Mouse (Mus musculus): ENCODE measurements around the gene Amdhd2. TPM values are rescaled to one million over a fixed set of nuclear protein-coding genes. Genes with fewer than 3 reads are reported as not detected.

Amdhd2 gene
- polyA plus RNA-seq, 1 experiment from 2014 or later, result 25.2 TPM

DNA sequence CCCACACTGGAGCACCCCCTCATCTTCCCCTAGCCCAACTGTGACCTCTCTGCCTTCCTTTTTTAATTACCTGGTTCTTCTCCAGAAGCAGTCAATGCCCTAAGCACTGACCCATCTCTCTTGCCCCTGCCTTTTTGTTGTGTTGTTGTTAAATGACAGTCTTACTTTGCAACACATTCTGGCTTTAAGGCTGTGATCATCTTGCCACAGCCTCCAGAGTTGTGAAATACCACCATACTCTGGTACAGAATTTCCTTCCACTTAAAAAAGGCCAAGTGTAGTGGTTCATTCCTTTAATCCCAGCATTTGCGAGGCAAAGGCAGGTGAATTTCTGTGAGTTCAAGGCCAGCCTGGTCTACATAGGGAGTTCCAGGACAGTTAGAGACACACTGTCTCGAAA, 27.4 kb upstream of the Amdhd2 start:
- no peaks in the 10 kb centered on the region for H3K9me3 ChIP-seq (replicated peaks; ENCODE audit: control insufficient read depth, low read length)
- H3K27ac ChIP-seq (ENCODE audit: low read length), result no peak overlapping the region
- no peaks in the 10 kb centered on the region for H3K27me3 ChIP-seq (ENCODE audit: control insufficient read depth, insufficient read depth, low read length)
- 0 out of 2 replicates have a peak, but pooled peaks cover 2% of the 10 kb centered on the region for H3K36me3 ChIP-seq (ENCODE audit: control insufficient read depth, insufficient read depth)
- 89% methylated on average over 2 of the region's 2 CpGs for WGBS
- H3K4me3 ChIP-seq (ENCODE audit: low read length), result no peak overlapping the region
- no peak for ATAC-seq (replicated peaks; ENCODE audit: extremely low read depth, insufficient read depth, low FRiP score)
- no peak overlapping the region for H3K4me2 ChIP-seq (ENCODE audit: low read depth, low read length)
- H3K9ac ChIP-seq (ENCODE audit: low read length), result no peak overlapping the region
- H3K4me1 ChIP-seq (ENCODE audit: control insufficient read depth, insufficient read depth, low read length), result peaks cover 16% of the 10 kb centered on the region

DNA sequence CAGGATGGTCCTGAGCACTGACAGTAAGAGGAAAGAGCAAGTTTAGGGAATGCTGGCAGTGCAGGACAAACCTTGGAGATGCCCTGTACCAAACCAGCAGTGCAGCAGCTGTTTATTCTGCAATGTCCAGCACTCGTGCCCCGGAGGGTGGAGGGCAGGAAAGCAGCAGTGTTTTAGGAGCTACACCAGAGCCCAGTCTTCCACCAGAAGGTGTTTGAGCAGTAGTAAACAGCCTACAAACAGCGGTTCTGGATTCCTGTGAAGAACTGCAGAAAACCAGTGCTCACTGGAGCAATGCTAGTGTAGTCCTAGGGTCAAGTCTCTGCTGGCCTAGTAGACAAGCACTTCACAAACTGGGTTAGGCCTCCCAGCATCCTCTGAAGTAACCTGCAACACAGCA, 10.7 kb upstream of the Amdhd2 start:
- no peak for ATAC-seq (replicated peaks; ENCODE audit: extremely low read depth, insufficient read depth, low FRiP score)
- H3K9me3 ChIP-seq (replicated peaks; ENCODE audit: control insufficient read depth, low read length), result no peaks in the 10 kb centered on the region
- no peak overlapping the region for H3K27ac ChIP-seq (ENCODE audit: low read length)
- no peaks in the 10 kb centered on the region for H3K27me3 ChIP-seq (ENCODE audit: control insufficient read depth, insufficient read depth, low read length)
- H3K4me1 ChIP-seq (ENCODE audit: control insufficient read depth, insufficient read depth, low read length), result peaks cover 5% of the 10 kb centered on the region
- WGBS, result 73% methylated on average over 3 of the region's 3 CpGs
- no peak overlapping the region for H3K4me2 ChIP-seq (ENCODE audit: low read depth, low read length)
- H3K36me3 ChIP-seq (ENCODE audit: control insufficient read depth, insufficient read depth), result no peaks in the 10 kb centered on the region
- no peak overlapping the region for H3K4me3 ChIP-seq (ENCODE audit: low read length)
- no peak overlapping the region for H3K9ac ChIP-seq (ENCODE audit: low read length)

DNA sequence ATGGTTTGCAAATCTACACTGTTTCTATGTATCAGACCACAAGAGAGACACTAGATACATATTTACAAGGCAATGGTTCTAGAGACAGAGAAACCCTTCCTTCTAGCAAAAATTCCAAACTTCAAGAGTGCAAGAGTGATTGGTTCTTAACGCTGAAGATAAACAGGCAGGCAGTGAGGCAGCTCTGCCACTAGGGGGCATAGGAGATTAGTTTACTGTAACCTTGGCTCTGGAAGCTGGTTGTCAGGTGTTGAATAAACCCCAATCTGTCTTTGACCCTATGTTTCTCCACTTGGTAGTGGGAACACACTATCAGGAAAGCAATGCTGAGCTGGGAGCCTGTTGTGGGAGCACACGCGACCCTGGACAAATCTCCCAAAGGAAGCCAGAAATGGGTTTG, 9.9 kb upstream of the Amdhd2 start:
- Histone ChIP-seq H3K4me1 (ENCODE audit: control insufficient read depth, insufficient read depth, low read length) (peaks cover 6% of the 10 kb centered on the region), H3K4me3 (ENCODE audit: low read length) (no peak overlapping the region), H3K27ac (ENCODE audit: low read length) (no peak overlapping the region), H3K27me3 (ENCODE audit: control insufficient read depth, insufficient read depth, low read length) (no peaks in the 10 kb centered on the region), H3K4me2 (ENCODE audit: low read depth, low read length) (no peak overlapping the region), H3K9me3 (replicated peaks; ENCODE audit: control insufficient read depth, low read length) (no peaks in the 10 kb centered on the region), H3K36me3 (ENCODE audit: control insufficient read depth, insufficient read depth) (no peaks in the 10 kb centered on the region), H3K9ac (ENCODE audit: low read length) (no peak overlapping the region)
- 6% methylated on average over 3 of the region's 3 CpGs for WGBS
- no peak for ATAC-seq (replicated peaks; ENCODE audit: extremely low read depth, insufficient read depth, low FRiP score)

DNA sequence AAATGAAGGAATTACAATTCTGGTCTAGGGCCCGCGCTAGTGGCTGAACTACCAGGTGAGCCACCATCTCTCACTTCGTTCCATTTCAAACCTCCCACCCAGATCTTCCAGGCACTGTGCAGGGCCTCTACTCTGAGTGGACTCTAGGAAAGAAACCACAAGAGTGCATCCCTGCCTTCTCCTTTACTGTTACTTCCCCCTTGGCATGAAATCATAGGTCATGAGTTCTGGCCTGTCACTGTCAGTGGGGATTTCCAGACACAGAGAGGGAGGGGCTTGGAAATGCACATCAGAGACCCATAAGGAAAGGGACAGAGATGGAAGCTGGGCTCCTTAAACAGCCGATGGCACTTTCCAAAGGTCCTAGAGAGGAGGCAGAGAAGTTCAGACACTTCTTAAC, 8.2 kb upstream of the Amdhd2 start:
- Histone ChIP-seq H3K4me2 (ENCODE audit: low read depth, low read length) (no peak overlapping the region), H3K27me3 (ENCODE audit: control insufficient read depth, insufficient read depth, low read length) (no peaks in the 10 kb centered on the region), H3K4me1 (ENCODE audit: control insufficient read depth, insufficient read depth, low read length) (peaks cover 19% of the 10 kb centered on the region), H3K9ac (ENCODE audit: low read length) (no peak overlapping the region), H3K36me3 (ENCODE audit: control insufficient read depth, insufficient read depth) (peaks cover 10% of the 10 kb centered on the region), H3K9me3 (replicated peaks; ENCODE audit: control insufficient read depth, low read length) (no peaks in the 10 kb centered on the region), H3K4me3 (ENCODE audit: low read length) (no peak overlapping the region), H3K27ac (ENCODE audit: low read length) (no peak overlapping the region)
- ATAC-seq (replicated peaks; ENCODE audit: extremely low read depth, insufficient read depth, low FRiP score), result no peak
- 82% methylated on average over 4 of the region's 4 CpGs for WGBS

DNA sequence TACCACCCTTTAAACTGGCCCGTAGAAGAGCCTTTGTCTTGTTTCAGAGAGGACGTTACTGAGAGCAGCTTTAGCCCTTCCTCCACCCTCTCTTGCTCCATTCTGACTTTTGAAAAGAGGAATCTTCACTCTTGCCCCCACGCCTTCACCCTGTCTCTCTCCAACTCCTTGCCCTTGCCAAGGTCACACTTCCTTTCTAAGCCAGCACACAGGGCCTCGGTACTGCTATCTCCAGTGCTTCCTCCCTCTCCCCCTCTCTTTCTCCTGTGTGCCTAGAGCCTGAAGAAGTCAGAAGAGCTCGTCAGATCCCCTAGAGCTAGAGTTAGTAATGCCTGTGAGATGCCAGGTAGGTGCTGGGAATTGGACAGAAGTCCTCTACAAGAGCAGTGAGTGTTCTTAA, 7.2 kb upstream of the Amdhd2 start:
- Histone ChIP-seq H3K4me2 (ENCODE audit: low read depth, low read length) (no peak overlapping the region), H3K27ac (ENCODE audit: low read length) (peak overlapping the region; percentile 40), H3K4me3 (ENCODE audit: low read length) (no peak overlapping the region), H3K9ac (ENCODE audit: low read length) (no peak overlapping the region), H3K4me1 (ENCODE audit: control insufficient read depth, insufficient read depth, low read length) (peaks cover 19% of the 10 kb centered on the region), H3K9me3 (replicated peaks; ENCODE audit: control insufficient read depth, low read length) (no peaks in the 10 kb centered on the region), H3K27me3 (ENCODE audit: control insufficient read depth, insufficient read depth, low read length) (no peaks in the 10 kb centered on the region), H3K36me3 (ENCODE audit: control insufficient read depth, insufficient read depth) (peaks cover 13% of the 10 kb centered on the region)
- 59% methylated on average over 5 of the region's 5 CpGs for WGBS
- no peak for ATAC-seq (replicated peaks; ENCODE audit: extremely low read depth, insufficient read depth, low FRiP score)

DNA sequence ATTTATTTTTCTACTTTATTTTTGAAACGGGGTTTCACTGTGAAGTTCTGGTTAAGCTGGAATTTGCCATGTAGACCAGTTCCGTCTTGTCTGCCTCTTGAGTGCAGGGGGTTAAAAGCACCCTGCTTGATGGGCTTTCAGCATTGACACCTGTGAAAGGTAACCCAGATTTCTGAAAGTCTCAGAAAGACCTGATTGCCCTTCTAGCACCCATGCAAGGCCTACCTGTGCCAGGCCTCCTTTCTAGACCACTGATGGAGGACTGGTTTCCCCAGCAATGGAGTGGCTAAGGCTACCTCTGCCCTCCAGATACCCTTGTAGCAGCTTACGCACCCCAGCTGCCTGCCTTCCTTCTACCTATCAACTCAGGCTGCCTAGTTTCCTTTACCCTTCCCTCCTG, 6.6 kb upstream of the Amdhd2 start:
- Histone ChIP-seq H3K9ac (ENCODE audit: low read length) (peak overlapping the region; percentile 91), H3K4me1 (ENCODE audit: control insufficient read depth, insufficient read depth, low read length) (peaks cover 19% of the 10 kb centered on the region), H3K4me3 (ENCODE audit: low read length) (peak overlapping the region; percentile 90), H3K9me3 (replicated peaks; ENCODE audit: control insufficient read depth, low read length) (no peaks in the 10 kb centered on the region), H3K36me3 (ENCODE audit: control insufficient read depth, insufficient read depth) (peaks cover 15% of the 10 kb centered on the region), H3K27ac (ENCODE audit: low read length) (peak overlapping the region; percentile 95), H3K4me2 (ENCODE audit: low read depth, low read length) (peak overlapping the region; percentile 84), H3K27me3 (ENCODE audit: control insufficient read depth, insufficient read depth, low read length) (no peaks in the 10 kb centered on the region)
- 58% methylated on average over 3 of the region's 3 CpGs for WGBS
- no peak for ATAC-seq (replicated peaks; ENCODE audit: extremely low read depth, insufficient read depth, low FRiP score)

DNA sequence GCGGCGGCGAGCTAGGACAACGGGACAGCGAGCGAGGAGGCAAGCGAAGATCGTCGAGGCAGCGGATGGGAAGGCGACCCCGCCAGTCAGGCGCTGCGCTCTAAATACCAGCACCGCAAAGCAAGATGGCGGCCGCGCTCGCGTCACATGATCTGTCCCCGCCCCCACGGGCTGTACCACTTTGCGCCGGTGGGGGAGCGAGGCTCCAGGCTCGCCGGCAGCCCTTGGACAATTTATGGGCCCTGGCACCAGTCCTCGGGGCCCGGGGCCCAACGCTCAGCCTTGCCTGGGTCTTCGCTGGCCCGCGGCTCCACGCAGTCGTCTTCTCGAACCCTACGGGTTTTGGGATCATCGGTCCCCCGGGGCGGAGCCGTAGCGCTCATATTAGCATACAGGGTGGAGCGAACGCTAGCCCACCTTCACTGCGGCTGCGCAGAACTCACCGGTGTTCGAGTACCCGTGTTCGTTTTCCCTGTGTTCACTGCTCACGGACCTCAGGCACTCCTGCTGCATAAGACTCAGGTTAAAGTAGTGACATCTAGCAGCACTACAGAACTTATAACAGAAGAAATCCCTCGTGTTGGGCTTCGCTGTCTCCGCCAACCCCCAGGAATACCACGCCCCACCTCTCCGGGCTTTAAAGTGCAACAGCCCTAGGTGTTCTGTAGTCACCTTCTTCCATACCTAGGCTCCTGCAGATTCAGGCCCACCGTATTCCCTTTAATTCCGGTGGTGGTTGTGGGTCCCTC, 5.9 kb upstream of the Amdhd2 start, which contains the start of gene Atp6v0c:
Atp6v0c (minus strand) TSS at position 386 of the 749 bp plus-strand sequence.
- Histone ChIP-seq H3K27ac (ENCODE audit: low read length) (peak within 1 kb of the TSS; percentile 95), H3K4me2 (ENCODE audit: low read depth, low read length) (peak within 1 kb of the TSS; percentile 84), H3K4me3 (ENCODE audit: low read length) (peak within 1 kb of the TSS; percentile 90), H3K9ac (ENCODE audit: low read length) (peak within 1 kb of the TSS; percentile 91), H3K36me3 (ENCODE audit: control insufficient read depth, insufficient read depth) (peaks cover 16% of the 10 kb centered on the region), H3K4me1 (ENCODE audit: control insufficient read depth, insufficient read depth, low read length) (peaks cover 19% of the 10 kb centered on the region), H3K9me3 (replicated peaks; ENCODE audit: control insufficient read depth, low read length) (no peaks in the 10 kb centered on the region), H3K27me3 (ENCODE audit: control insufficient read depth, insufficient read depth, low read length) (no peaks in the 10 kb centered on the region)
- under 1% methylated on average over 58 of the region's 58 CpGs for WGBS
- peak; percentile 91 for ATAC-seq (replicated peaks; ENCODE audit: extremely low read depth, insufficient read depth, low FRiP score)

DNA sequence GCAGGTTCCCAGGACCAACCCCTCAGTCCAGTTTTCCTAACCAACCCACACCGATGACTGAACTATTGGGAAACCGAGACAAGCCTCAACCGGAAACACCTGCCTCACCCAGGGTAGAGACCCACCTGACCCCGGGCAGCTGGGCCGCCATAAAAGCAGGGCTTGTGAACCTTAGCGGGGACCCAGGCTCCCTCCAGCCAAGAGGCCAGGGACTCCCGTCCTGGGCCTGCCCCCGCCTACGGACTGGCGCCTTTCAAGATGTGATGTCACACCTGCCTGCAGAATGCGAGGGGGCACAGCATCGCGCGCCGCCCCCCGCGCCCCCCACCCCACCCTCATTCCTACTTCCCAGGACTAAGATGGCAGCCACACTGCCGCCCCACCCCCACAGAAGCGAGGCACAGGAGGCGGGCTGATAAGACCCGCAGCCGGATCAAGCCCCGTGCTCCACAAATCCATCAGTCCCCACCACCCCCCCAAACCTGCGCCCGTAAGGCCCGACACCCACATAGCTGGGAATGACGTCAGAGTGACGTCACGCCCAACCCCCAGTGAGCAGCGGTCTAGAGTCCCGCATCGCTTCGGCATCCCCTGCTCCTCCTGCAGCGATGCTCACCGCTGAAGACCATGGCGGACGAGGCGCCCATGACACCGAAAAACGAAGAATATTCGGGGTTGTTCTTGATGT, 5.2 kb upstream of the Amdhd2 start:
- peak overlapping the region; percentile 91 for H3K9ac ChIP-seq (ENCODE audit: low read length)
- ATAC-seq (replicated peaks; ENCODE audit: extremely low read depth, insufficient read depth, low FRiP score), result peak; percentile 35
- peaks cover 19% of the 10 kb centered on the region for H3K4me1 ChIP-seq (ENCODE audit: control insufficient read depth, insufficient read depth, low read length)
- under 1% methylated on average over 40 of the region's 41 CpGs for WGBS
- H3K27ac ChIP-seq (ENCODE audit: low read length), result peak overlapping the region; percentile 95
- H3K27me3 ChIP-seq (ENCODE audit: control insufficient read depth, insufficient read depth, low read length), result no peaks in the 10 kb centered on the region
- peak overlapping the region; percentile 84 for H3K4me2 ChIP-seq (ENCODE audit: low read depth, low read length)
- H3K9me3 ChIP-seq (replicated peaks; ENCODE audit: control insufficient read depth, low read length), result no peaks in the 10 kb centered on the region
- peaks cover 16% of the 10 kb centered on the region for H3K36me3 ChIP-seq (ENCODE audit: control insufficient read depth, insufficient read depth)
- peak overlapping the region; percentile 90 for H3K4me3 ChIP-seq (ENCODE audit: low read length)

DNA sequence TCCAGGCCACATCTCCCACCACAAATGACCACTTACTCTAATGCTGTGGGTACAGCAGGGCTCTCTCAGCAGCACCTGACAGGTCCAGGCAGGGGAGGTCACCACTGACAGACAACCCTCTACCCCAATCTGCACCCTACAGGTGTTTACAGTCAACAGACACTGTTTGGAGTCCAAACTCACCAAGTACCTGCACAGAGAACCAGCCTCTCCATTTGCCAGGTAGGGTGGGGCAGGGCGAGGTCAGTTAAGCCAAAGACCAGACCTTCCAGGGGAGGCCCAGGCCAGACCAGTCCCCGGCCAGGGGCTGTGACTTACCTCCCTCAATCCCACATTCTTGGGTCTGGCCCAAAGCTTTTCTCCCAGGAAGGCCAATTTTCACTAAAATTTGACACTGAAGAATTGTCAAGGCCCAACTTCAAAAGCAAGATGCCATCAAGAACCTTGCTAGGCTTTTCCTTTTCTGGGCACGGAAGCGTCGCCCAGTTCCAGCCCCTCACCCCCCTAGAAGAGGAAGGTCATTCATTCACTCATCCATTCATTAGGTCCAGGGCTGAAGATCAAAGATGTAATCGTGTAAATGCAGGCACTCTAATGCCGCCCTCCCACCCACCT, 4.4 kb upstream of the Amdhd2 start:
- WGBS, result 47% methylated on average over 7 of the region's 7 CpGs
- Histone ChIP-seq H3K4me3 (ENCODE audit: low read length) (peak overlapping the region; percentile 90), H3K36me3 (ENCODE audit: control insufficient read depth, insufficient read depth) (peaks cover 16% of the 10 kb centered on the region), H3K9me3 (replicated peaks; ENCODE audit: control insufficient read depth, low read length) (no peaks in the 10 kb centered on the region), H3K27me3 (ENCODE audit: control insufficient read depth, insufficient read depth, low read length) (no peaks in the 10 kb centered on the region), H3K27ac (ENCODE audit: low read length) (peak overlapping the region; percentile 95; the same call in 1 of the 2 replicates), H3K4me2 (ENCODE audit: low read depth, low read length) (peak overlapping the region; percentile 84), H3K4me1 (ENCODE audit: control insufficient read depth, insufficient read depth, low read length) (peaks cover 20% of the 10 kb centered on the region), H3K9ac (ENCODE audit: low read length) (peak overlapping the region; percentile 91)
- ATAC-seq (replicated peaks; ENCODE audit: extremely low read depth, insufficient read depth, low FRiP score), result no peak

Data from heart, embryonic 16.5 days (tissue).